Mouse (Mus musculus): ENCODE results near the gene Pkhd1.

DNA sequence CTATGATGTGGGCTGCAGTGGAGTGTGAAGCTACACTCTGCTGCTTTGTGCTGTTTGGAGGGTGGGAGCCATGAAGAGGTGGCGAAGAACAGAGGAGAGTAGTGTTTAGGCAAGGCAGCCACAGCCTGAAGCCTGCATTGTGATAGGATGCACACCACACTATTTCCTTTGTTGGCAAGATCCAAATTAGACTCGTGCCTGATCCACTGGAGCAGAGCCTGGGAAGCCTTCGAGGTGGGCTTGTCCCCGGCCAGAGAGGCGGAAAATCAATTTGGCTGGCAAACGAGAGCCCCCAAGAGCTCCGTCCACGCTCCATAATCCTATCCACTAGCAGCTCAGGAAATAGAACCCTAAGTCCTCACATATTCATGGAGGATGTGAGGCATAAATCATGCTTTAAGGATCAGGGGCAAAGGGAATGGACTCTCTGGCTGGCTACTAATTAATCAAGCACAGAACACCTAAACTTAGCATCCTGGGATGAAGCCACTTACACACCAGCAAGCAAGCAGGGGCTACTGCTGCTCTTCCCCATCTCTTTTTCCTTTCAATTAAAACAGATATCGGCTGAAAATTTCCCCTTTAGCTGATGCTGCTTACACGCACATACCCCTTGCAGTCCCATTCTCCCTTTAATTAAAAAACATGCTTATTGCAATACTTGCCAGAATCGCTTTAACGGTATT is 189.4 kb downstream of the Pkhd1 start:
- TF ChIP-seq CTCF (IDR thresholded peaks at IDR 0.05; ENCODE audit: low read depth, low read length) (no peak), POLR2A (IDR thresholded peaks at IDR 0.05; ENCODE audit: borderline replicate concordance, low read depth, low read length) (no peak)

Data from bone marrow macrophage, adult 2 months (primary cell).